Mouse (Mus musculus): ENCODE results near the gene Unc45b.
"Not testable (repeated sequence)": the region's sequence is repeated elsewhere in the genome, so short reads cannot be mapped to it uniquely, and the experiment has no call there.

The Unc45b gene

GRCm38 (mm10) chr11:82949036-82949435, 38.7 kb downstream of the Unc45b start:
- peak; percentile 25 to 57 for DNase-seq

- peak; percentile 52 to 63 for DNase-seq
Observed at GRCm38 (mm10) chr11:82950736-82951481, 40.6 kb downstream of the Unc45b start, which contains the start of gene Slfn5. Gene Slfn5 (plus strand): TSS chr11:82951349.

GRCm38 (mm10) chr11:82951865-82952611, 41.7 kb downstream of the Unc45b start:
- DNase-seq, result peak; percentile 76 to 79

- peak; percentile 38 to 40 for DNase-seq
Observed at GRCm38 (mm10) chr11:82952612-82953542, 42.5 kb downstream of the Unc45b start.

GRCm38 (mm10) chr11:82954631-82955030, 44.3 kb downstream of the Unc45b start:
- DNase-seq, result no peak

- DNase-seq, result no peak
Observed at GRCm38 (mm10) chr11:82956925-82957324, 46.6 kb downstream of the Unc45b start.

- peak; percentile 15 to 43 for DNase-seq
Observed at GRCm38 (mm10) chr11:82959613-82960012, 49.3 kb downstream of the Unc45b start.

- no peak for DNase-seq
Observed at GRCm38 (mm10) chr11:82961743-82962142, 51.4 kb downstream of the Unc45b start.

GRCm38 (mm10) chr11:82962215-82962614, 51.9 kb downstream of the Unc45b start:
- no peak for DNase-seq

GRCm38 (mm10) chr11:82970712-82971589, 60.6 kb downstream of the Unc45b start:
- DNase-seq, result no peak

GRCm38 (mm10) chr11:82971590-82971974, 61.2 kb downstream of the Unc45b start:
- DNase-seq, result no peak

GRCm38 (mm10) chr11:82973916-82974315, 63.6 kb downstream of the Unc45b start:
- no peak for DNase-seq

- not testable (repeated sequence) for DNase-seq
Observed at GRCm38 (mm10) chr11:82982409-82982808, 72.1 kb downstream of the Unc45b start.

GRCm38 (mm10) chr11:82983193-82983592, 72.8 kb downstream of the Unc45b start:
- DNase-seq, result no peak

- DNase-seq, result no peak
Observed at GRCm38 (mm10) chr11:82987621-82988020, 77.3 kb downstream of the Unc45b start.

GRCm38 (mm10) chr11:82989357-82989756, 79.0 kb downstream of the Unc45b start:
- DNase-seq, result peak; percentile 12 to 35

GRCm38 (mm10) chr11:82990612-82991385, 80.4 kb downstream of the Unc45b start:
- DNase-seq, result peak; percentile 22 to 31

GRCm38 (mm10) chr11:82991469-82992166, 81.3 kb downstream of the Unc45b start, which contains the start of gene Slfn9:
Gene Slfn9 (minus strand): TSS chr11:82991830.
- DNase-seq, result peak; percentile 21 to 24

Measured in lung, adult 18-20 months (tissue).